Mouse (Mus musculus) urinary bladder, postnatal 25 days (tissue): Measurements from ENCODE around the gene Tmtc2.
A peak's percentile ranks its signal among the peaks of the same experiment; 100 is the strongest.

Experiments
- DNase-seq: peaks from one replicate; pipeline ENCODE4 v3.0.0; 2022; ENCODE audit warnings: low spot score

Gene Tmtc2

GRCm38 (mm10) chr10:105544004-105545003 is 29.9 kb downstream of the Tmtc2 start:
- DNase-seq, result no peak

GRCm38 (mm10) chr10:105542081-105542480 is 32.2 kb downstream of the Tmtc2 start:
- no peak for DNase-seq

- no peak for DNase-seq
These were observed 34.6 kb downstream of the Tmtc2 start for GRCm38 (mm10) chr10:105539697-105540096.

- no peak for DNase-seq
These were observed 37.3 kb downstream of the Tmtc2 start for GRCm38 (mm10) chr10:105536910-105537309.

DNA sequence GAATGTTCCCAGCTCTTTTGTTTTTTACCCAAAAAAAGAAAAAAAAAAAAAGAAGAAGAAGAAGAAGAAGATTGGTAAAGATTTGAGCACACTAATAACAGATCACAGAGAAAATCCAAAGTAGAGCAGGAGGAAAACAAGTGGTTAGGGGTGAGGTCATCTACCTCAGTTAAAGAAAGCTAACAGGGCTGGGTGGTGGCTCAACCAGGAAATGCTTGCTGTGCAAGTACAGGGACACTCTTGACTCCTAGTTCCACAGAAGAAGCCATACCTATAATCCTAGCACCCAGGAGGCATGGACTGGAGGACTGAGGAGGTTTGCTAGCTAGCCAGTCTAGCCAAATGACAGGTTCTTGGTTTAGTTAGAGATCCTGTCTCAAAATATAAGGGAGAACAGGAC is 38.4 kb downstream of the Tmtc2 start:
- DNase-seq, result no peak

DNA sequence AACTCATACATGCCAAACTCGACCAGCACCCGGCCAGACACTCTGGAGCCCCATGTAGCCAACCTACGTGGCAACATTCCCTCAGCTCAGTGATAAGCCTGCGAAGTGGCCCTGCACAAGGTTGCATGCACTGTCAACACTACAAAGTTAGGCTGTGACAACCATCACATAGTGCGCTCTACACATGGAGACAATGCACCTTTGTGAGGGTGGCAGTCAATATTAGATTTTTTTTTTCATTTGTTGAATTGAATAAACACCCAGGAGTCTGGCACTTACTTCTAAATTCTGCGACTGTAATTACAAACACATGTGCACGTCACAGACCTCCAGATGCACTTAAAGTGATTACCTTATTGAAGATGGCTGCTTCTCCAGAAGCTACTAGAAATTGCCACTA is 41.5 kb downstream of the Tmtc2 start:
- no peak for DNase-seq

GRCm38 (mm10) chr10:105532019-105532525 is 42.2 kb downstream of the Tmtc2 start:
- no peak for DNase-seq

GRCm38 (mm10) chr10:105531080-105531894 is 43.0 kb downstream of the Tmtc2 start:
- DNase-seq, result no peak

GRCm38 (mm10) chr10:105523405-105524088 is 50.7 kb downstream of the Tmtc2 start:
- peak; percentile 12 for DNase-seq

DNA sequence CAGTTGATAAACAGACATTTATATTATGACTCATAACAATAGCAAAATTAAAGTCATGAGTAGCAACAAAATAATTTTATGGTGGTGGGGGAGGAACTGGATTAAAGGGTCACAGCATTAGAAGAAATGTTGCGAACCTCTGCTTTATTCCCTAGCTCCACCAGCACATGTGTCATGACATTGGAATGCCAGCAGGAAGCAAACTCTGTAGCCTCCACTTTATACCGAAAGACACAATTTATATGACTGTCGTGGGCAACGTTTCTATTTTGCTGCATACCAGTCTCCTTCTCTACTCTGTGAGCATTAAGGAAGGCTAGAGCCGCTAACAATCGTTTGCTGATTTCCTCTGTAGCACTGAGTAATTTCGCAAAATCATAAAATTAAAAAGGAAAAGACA is 51.8 kb downstream of the Tmtc2 start:
- no peak for DNase-seq

DNA sequence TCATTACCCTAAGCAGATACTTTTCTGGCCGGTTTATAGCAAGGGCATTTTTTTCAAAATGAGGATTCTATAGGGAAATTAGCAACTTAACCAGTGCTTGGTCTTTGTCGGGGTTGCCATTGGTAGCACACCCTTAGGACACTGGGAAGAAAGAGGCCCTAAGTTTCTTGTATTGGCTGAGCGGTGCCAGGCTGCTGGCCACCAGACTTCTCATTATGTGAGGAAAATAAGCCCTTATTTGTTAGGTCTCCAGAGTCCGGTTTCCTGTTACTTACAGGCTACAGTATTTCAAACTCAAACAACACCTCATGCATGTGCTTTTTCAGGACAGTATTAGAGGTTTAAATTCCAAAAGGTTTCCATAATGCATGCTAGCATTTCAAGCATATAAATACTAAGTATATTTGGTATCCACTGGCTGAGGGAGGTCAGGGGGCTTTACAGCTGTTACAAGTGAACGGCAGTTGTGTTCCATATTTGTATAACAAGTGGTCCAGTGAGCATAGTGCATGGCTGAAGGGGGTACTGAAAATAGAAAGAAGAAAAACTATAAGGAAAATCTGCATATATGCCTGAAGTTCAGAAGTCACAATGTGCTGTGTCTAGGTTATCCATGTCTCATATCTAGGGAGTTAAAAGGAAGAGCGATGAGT is 55.0 kb downstream of the Tmtc2 start:
- DNase-seq, result no peak

- DNase-seq, result no peak
These were observed 56.1 kb downstream of the Tmtc2 start for GRCm38 (mm10) chr10:105518144-105518543.

DNA sequence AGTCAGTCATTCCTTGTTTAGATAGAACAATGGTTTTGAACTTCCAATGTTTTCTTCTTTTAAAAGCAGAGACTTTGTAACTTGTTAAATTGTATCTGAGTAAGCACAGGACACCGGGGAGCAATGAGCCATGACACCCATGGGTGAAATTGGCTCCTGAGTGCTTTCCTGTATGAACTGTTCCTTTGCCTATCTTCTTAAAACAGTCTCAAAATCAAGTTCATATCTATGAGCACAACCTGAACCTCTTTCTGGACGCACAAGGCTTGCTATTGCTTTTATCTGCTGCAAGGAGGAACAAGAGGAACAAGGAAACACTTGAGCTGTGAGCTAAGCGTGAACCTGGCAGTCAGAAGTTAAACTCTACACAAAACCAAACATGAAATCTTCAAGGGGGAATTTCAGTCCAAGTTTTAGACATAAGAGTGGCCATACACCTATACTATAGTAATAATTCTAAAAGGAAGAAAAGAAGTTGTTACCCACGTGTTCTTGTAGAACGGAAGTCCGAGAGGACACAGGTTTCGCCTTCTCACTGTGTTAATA is 60.4 kb downstream of the Tmtc2 start:
- DNase-seq, result no peak

- no peak for DNase-seq
These were observed 64.4 kb downstream of the Tmtc2 start for GRCm38 (mm10) chr10:105509896-105510272.

- no peak for DNase-seq
These were observed 64.9 kb downstream of the Tmtc2 start for GRCm38 (mm10) chr10:105509146-105509895.

DNA sequence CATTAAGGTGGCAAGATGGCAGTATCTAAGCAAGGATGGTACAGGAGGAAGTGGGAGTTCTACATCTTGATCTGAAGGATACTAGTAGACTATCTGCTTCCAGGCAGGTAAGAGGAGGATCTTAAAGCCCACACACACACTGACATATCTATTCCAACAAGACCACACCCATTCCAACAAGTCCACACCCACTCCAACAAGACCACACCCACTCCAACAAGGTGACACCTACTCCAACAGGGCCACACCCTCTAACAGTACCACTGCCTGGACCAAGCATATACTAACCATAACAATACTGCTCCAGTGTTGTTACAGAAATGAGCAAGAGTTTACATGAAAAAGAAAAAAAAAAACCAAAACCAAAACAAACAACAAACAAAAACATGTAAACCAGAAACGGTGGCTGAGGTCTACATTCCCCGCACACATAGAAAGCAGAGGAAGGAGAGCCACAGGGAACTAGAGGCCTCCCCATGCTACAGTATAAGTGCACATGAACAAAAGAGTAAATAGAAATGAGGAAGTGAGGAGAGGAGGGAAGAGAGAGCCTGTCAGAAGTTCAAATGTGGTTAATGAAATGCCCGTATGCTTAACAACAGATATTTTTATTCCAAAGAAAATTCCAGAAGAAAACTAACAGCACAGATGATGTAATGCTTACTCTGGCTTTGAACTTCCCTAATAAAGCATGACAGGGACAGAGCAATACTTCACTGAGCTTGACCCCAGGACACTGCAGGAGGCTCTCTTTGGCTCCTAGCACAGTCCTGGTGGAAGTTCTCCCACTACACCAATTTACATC is 66.1 kb downstream of the Tmtc2 start:
- DNase-seq, result no peak

- no peak for DNase-seq
These were observed 68.2 kb downstream of the Tmtc2 start for GRCm38 (mm10) chr10:105506046-105506445.

DNA sequence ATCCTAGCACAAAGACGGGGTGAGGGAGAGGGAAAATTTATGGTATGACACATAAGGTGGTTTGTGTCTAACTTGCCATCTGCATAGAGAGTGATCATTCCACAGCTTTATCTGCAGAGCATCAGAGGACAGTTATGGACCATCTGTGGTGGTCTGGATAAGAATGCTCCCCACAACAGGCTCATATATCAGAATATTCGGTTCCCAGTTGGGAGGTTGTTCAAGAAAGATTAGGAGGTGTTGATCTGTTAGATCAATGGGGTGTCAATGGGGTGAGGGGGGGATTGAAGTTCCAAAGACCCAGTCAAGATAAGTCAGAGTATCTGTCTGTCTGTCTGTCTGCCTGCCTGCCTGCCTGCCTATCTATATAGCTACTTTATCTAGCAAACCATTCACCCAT is 69.8 kb downstream of the Tmtc2 start:
- DNase-seq, result no peak

DNA sequence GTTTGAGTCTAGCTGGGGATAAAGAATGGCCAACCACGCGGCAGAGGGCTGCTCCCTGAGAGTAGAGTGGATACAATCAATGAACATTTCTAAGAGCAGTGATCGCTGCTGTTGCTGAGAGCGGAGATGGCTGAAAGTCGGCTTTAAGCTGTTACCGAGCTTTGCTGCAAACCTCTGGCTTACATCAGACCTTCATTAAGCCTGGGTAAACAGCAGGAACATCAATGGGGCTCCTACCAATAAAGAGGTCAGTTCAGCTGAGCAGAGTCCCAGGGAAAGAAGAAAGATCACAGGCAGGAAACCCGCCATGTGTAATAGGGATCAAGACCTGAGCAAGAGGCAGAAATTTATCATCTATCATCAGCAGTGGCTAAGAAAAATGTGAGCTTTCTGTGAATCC is 72.5 kb downstream of the Tmtc2 start:
- DNase-seq, result no peak

DNA sequence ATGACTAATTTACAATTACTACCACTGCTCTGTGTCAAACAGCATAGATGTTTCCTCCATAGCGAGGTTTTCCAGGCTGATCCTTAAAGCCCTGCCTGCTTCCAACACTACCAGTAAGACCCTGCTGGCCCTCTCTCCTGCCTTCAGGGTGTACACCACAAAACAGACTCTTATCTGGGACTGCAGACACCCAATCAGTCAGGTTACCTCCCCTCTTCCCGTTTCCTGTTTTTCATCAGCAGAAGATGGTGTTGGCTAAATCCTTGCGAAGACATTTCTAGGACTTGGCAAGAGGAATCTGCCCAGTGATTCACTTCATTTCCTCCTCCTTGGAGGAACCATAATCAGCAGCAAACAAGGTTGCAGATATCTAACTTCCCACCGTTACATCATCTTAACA is 73.8 kb downstream of the Tmtc2 start:
- DNase-seq, result no peak
